Comparison of ENCODE assay signal across 11 mouse cellular contexts in the genomic region with DNA sequence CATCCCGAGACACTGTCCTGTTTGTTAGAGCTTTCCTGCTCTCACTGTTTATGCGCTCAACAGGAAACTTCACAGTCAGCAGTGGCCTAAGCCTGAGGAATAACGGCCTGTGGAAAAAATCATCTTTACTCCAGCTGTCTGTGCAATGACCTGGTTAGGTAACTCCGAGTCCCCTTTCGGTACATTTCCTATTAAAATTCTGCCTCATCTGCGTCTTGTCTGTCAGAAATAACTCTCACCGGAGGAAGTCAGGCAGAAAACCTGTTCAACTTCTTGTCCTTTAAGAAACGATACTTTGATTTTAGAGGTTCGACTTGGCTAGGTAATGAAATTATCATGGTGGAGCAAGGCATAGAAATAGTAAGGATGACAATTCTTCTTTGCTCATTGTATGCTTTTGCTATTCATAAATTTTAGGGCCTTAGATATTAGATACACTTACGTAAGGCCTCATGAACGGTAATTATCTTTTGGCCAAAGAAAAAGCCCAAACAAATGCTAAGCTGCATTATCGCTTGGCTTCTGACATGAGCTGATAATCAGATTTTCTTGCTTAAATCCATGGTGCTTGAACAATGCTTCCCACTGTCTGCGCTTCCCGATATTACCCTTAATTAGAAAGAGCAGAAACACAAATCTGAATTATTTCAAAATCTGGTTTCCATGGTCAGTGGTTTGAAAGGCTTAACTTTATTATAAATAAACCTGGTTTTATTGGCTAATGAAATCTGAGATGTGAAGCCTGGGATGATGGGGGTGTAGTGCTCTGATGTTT.
"Had no signal": no experiment of that assay in that cellular context is flagged by ENCODE, and none has a peak within 500 bp of the region (broad histone marks: within the 10 kb centered on the region; RNA-seq: fewer than 3 reads in every experiment).

No protein-coding gene starts in this region.

- H3K9ac ChIP-seq: limb, embryonic 12.5 days; liver, embryonic 13.5 days; neural tube, embryonic 13.5 days had no signal

- DNase-seq: kidney, adult 11 months; kidney, postnatal 10 days; kidney, postnatal 4 days; liver; liver, embryonic 13.5 days; lung, adult 18-20 months; thymus, postnatal 14 days had no signal

- H3K4me3 ChIP-seq: layer of hippocampus, adult 2 months; limb, embryonic 12.5 days; liver, embryonic 13.5 days; neural tube, embryonic 13.5 days had no signal

- H3K4me2 ChIP-seq: limb, embryonic 12.5 days; liver, embryonic 13.5 days; neural tube, embryonic 13.5 days had no signal

- H3K36me3 ChIP-seq: limb, embryonic 12.5 days; liver, embryonic 13.5 days; neural tube, embryonic 13.5 days had no signal

- H3K27ac ChIP-seq: layer of hippocampus, adult 2 months; limb, embryonic 12.5 days; liver, embryonic 13.5 days; neural tube, embryonic 13.5 days; stomach, postnatal 0 days had no signal

- H3K9me3 ChIP-seq: limb, embryonic 12.5 days; liver, embryonic 13.5 days; neural tube, embryonic 13.5 days had no signal

- H3K4me1 ChIP-seq: liver, embryonic 13.5 days; neural tube, embryonic 13.5 days had no signal

- H3K27me3 ChIP-seq: limb, embryonic 12.5 days; liver, embryonic 13.5 days; neural tube, embryonic 13.5 days had no signal
